Mouse (Mus musculus): ENCODE measurements around the gene Nip7. TPM values are rescaled to one million over a fixed set of nuclear protein-coding genes. Genes with fewer than 3 reads are reported as not detected.

Gene Nip7
- polyA plus RNA-seq, 1 experiment from 2014 or later, result 100 TPM

Small RNA genes within 50 kb of the gene (microRNA-seq; reads per million reads assigned to microRNA genes)
- gene Mir7075, result not detected

Other genes starting within 250 kb of the Nip7 start
- 0.25 TPM in 1 of 2 replicates, not detected in the other for gene Has3, start 186.6 kb upstream of the Nip7 start, polyA plus RNA-seq (2016; fragmentation: Nextera tagmentation; extraction: Ambion mirVana)
- gene Utp4, start 163.2 kb upstream of the Nip7 start, polyA plus RNA-seq (2016; fragmentation: Nextera tagmentation; extraction: Ambion mirVana), result 61.5 and 79.9 TPM in 2 replicates
- gene Sntb2, start 121.1 kb upstream of the Nip7 start, polyA plus RNA-seq (2016; fragmentation: Nextera tagmentation; extraction: Ambion mirVana), result 8.7 and 9.8 TPM in 2 replicates
- 52.3 and 52.8 TPM in 2 replicates for gene Vps4a, start 25.7 kb upstream of the Nip7 start, polyA plus RNA-seq (2016; fragmentation: Nextera tagmentation; extraction: Ambion mirVana)
- gene Pdf, start 8.3 kb upstream of the Nip7 start, polyA plus RNA-seq (2016; fragmentation: Nextera tagmentation; extraction: Ambion mirVana), result 52.5 and 53.1 TPM in 2 replicates
- gene Cog8, start 188 bp upstream of the Nip7 start, polyA plus RNA-seq (2016; fragmentation: Nextera tagmentation; extraction: Ambion mirVana), result 34.4 and 40.3 TPM in 2 replicates
- 1.7 TPM in 1 of 2 replicates, not detected in the other for gene Tmed6, start 8.8 kb downstream of the Nip7 start, polyA plus RNA-seq (2016; fragmentation: Nextera tagmentation; extraction: Ambion mirVana)
- gene Terf2, start 39.7 kb downstream of the Nip7 start, polyA plus RNA-seq (2016; fragmentation: Nextera tagmentation; extraction: Ambion mirVana), result 9.9 and 13.0 TPM in 2 replicates
- 92.3 and 109 TPM in 2 replicates for gene Cyb5b, start 93.8 kb downstream of the Nip7 start, polyA plus RNA-seq (2016; fragmentation: Nextera tagmentation; extraction: Ambion mirVana)
- 9.6 and 11.2 TPM in 2 replicates for gene Nfat5, start 236.6 kb downstream of the Nip7 start, polyA plus RNA-seq (2016; fragmentation: Nextera tagmentation; extraction: Ambion mirVana)